8 mouse cellular contexts compared by ENCODE assay signal in the genomic region with DNA sequence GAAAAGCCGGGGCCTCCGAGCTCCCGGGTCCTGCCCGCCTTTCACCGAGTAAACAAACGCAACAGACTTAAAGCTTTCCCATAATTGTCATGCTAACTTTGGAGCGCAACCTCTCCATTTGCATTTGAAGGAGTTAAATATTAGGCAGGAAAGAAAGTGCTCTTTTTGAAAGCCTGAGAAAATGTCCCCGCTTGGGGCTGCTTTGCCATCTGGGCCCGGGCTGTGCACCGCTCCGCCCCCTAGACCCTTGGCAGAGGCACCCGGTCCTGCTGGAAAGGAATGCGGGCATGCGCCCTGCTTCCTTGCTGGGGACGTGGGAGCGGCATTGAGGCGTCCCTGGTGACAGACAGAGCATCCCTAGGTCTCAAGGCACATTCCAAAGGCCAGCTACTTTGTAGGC.
DNase-seq lines count a peak whose midpoint lies in the region; ATAC-seq and TF ChIP-seq lines count a peak whose summit lies in the region.

No protein-coding gene starts in this region.

- H3K4me3 ChIP-seq in hindbrain, postnatal 0 days (ENCODE audit: low read length), result peak overlapping the region; percentile 7; the same call in 1 of the 2 replicates
- H3K4me3 ChIP-seq in left cerebral cortex, adult 2 months, result peak overlapping the region; percentile 22

- no peaks in the 10 kb centered on the region for H3K9me3 ChIP-seq in hindbrain, postnatal 0 days (ENCODE audit: low read length)

- peak; percentile 92 for ATAC-seq in hindbrain, postnatal 0 days

- no peak overlapping the region for H3K9ac ChIP-seq in hindbrain, postnatal 0 days (replicated peaks; ENCODE audit: low read length)

- DNase-seq in adrenal gland, adult 18-20 months (ENCODE audit: low spot score in 2 of 2), result peak; percentile 19 to 28
- DNase-seq in embryo, embryonic 10.5 days (ENCODE audit: low spot score), result peak; percentile 85
- DNase-seq in gastrocnemius, postnatal 14 days, result peak; percentile 74
- DNase-seq in hindbrain, postnatal 0 days (ENCODE audit: low spot score), result peak; percentile 81
- peak; percentile 30 to 62 for DNase-seq in left cerebral cortex, adult 2 months (ENCODE audit: extremely low spot score in 1 of 2, low spot score in 2 of 2)
- DNase-seq in lung, postnatal 36 days, result peak; percentile 43
- peak; percentile 46 for DNase-seq in right cerebral cortex, postnatal 25 days
- DNase-seq in B cell, adult 2 months, result no peak

- peak; percentile 37; the same call in 1 of the 2 replicates for TF ChIP-seq CTCF in hindbrain, postnatal 0 days (IDR thresholded peaks at IDR 0.05; ENCODE audit: low read depth)
- TF ChIP-seq CTCF in left cerebral cortex, adult 2 months (IDR thresholded peaks at IDR 0.05), result no peak

- no peaks in the 10 kb centered on the region for H3K4me1 ChIP-seq in hindbrain, postnatal 0 days (ENCODE audit: insufficient read depth, low read length)

- intact Hi-C loops in gastrocnemius, postnatal 14 days (cut with DNase I; ENCODE audit: low total_unique reads), result no loop called here
- intact Hi-C loops in left cerebral cortex, adult 2 months (cut with DNase I), result no loop called here

- no peaks in the 10 kb centered on the region for H3K36me3 ChIP-seq in hindbrain, postnatal 0 days (ENCODE audit: insufficient read depth, low read length)

- H3K27me3 ChIP-seq in hindbrain, postnatal 0 days (ENCODE audit: insufficient read depth, low read length), result no peaks in the 10 kb centered on the region

- H3K4me2 ChIP-seq in hindbrain, postnatal 0 days (ENCODE audit: low read depth, low read length), result peak overlapping the region; percentile 46

- 0 out of 2 replicates have a peak overlapping the region, but pooled peaks have one; percentile 18 for H3K27ac ChIP-seq in hindbrain, postnatal 0 days
- peak overlapping the region; percentile 59 for H3K27ac ChIP-seq in left cerebral cortex, adult 2 months

- 4% methylated on average over 17 of the region's 17 CpGs for WGBS in hindbrain, postnatal 0 days

Comparison
In these comparisons a context has a peak if more than half of its experiments do, and no peak if none do; other contexts are left out.
1. DNase-seq: peak in adrenal gland, adult 18-20 months (2 of 2), embryo, embryonic 10.5 days (single experiment), gastrocnemius, postnatal 14 days (single experiment), hindbrain, postnatal 0 days (single experiment), left cerebral cortex, adult 2 months (2 of 2), lung, postnatal 36 days (single experiment) and right cerebral cortex, postnatal 25 days (single experiment); none in B cell, adult 2 months (0 of 2).